Mouse (Mus musculus): ENCODE data around the gene Lrrc8d. TPM values are rescaled to one million over a fixed set of nuclear protein-coding genes. Genes with fewer than 3 reads are reported as not detected.

The Lrrc8d gene
- total and polyA plus RNA-seq, 3 experiments, result 11.4 to 258 (median 21.9) TPM

DNA sequence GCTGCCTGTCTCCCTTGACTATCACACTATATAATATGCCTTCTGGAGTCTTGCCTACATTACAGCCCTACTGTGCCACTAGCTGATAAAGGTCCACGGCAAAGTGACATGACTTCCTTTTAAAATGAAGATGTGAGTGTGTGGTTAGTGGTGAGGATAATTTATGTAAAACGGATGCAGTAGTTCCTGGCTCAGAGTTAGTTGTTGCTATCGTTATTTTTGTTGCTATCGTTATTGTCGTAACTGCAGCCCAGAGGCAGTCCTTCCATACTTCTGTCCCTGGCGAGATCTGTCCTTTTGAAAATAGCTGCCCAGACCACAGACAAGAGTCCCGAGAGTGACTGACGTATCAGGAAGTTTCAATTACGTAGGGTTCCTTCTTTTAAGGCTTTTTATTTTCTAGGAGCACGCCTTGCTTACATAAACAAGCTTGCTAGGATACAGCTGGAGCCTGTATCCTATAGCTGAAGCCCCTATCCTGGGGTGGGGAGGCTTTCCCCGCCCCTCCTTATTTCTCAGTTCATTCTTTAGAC, 18.4 kb downstream of the Lrrc8d start (continued):
- TF ChIP-seq MAFK (IDR thresholded peaks at IDR 0.05; ENCODE audit: borderline replicate concordance, low read depth, low read length), result no peak
- peak; percentile 73; the same call in 1 of the 2 replicates for TF ChIP-seq TBP (IDR thresholded peaks at IDR 0.05; ENCODE audit: low read depth, low read length)
- TF ChIP-seq ZNF384 (IDR thresholded peaks at IDR 0.05; ENCODE audit: low read depth, low read length), result no peak
- no peak for TF ChIP-seq KAT2A (conservative IDR thresholded peaks at IDR 0.05; ENCODE audit: low read depth, low read length)
- peak; percentile 51 for TF ChIP-seq NELFE (IDR thresholded peaks at IDR 0.05; ENCODE audit: low read depth, low read length)
- TF ChIP-seq JUND (IDR thresholded peaks at IDR 0.05; ENCODE audit: low read depth, low read length), result no peak
- TF ChIP-seq MAZ (IDR thresholded peaks at IDR 0.05; ENCODE audit: low read depth, low read length), result no peak
- TF ChIP-seq GABPA (IDR thresholded peaks at IDR 0.05; ENCODE audit: low read depth, low read length), result no peak
- TF ChIP-seq NRF1 (IDR thresholded peaks at IDR 0.05; ENCODE audit: insufficient read depth, low read depth, low read length, poor library complexity, severe bottlenecking), result no peak
- TF ChIP-seq EP300 (IDR thresholded peaks at IDR 0.05; ENCODE audit: low read depth in 1 of 2, low read length in 2 of 2), result peak; percentile 98
- no peak for TF ChIP-seq SMC3 (IDR thresholded peaks at IDR 0.05; ENCODE audit: low read depth, low read length)
- TF ChIP-seq MXI1 (IDR thresholded peaks at IDR 0.05; ENCODE audit: low read depth, low read length), result peak; percentile 91
- no peak for TF ChIP-seq USF1 (IDR thresholded peaks at IDR 0.05; ENCODE audit: low read depth, low read length)
- no peak for TF ChIP-seq CHD1 (IDR thresholded peaks at IDR 0.05; ENCODE audit: low read depth, low read length)
- peak; percentile 76; the same call in 1 of the 2 replicates for TF ChIP-seq BHLHE40 (IDR thresholded peaks at IDR 0.05; ENCODE audit: borderline replicate concordance, low read depth, low read length)
- TF ChIP-seq SIN3A (IDR thresholded peaks at IDR 0.05; ENCODE audit: low read length), result peak; percentile 96
- peak; percentile 92 for TF ChIP-seq MYB (IDR thresholded peaks at IDR 0.05; ENCODE audit: low read depth, low read length)
- TF ChIP-seq TCF12 (IDR thresholded peaks at IDR 0.05; ENCODE audit: low read depth, low read length), result peak; percentile 93
- peak; percentile 61 for TF ChIP-seq HCFC1 (IDR thresholded peaks at IDR 0.05; ENCODE audit: low read depth, low read length)
- no peak for TF ChIP-seq CTCF (IDR thresholded peaks at IDR 0.05 in 2 of 3, conservative IDR thresholded peaks at IDR 0.05 in 1 of 3; ENCODE audit: control insufficient read depth in 1 of 3, insufficient read depth in 1 of 3, low read depth in 2 of 3, low read length in 3 of 3, poor library complexity in 1 of 3, severe bottlenecking in 1 of 3)
- no peak for TF ChIP-seq RAD21 (IDR thresholded peaks at IDR 0.05; ENCODE audit: low read depth, low read length)
- TF ChIP-seq MEF2A (IDR thresholded peaks at IDR 0.05; ENCODE audit: extremely low read depth, insufficient replicate concordance, low read depth, low read length, poor library complexity, severe bottlenecking), result no peak
- TF ChIP-seq POLR2AphosphoS2 (IDR thresholded peaks at IDR 0.05; ENCODE audit: low read length), result peak; percentile 71
- no peak for TF ChIP-seq USF2 (IDR thresholded peaks at IDR 0.05; ENCODE audit: borderline replicate concordance in 1 of 2, insufficient read depth in 1 of 2, low read depth in 1 of 2, low read length in 2 of 2)
- no peak for TF ChIP-seq E2F4 (IDR thresholded peaks at IDR 0.05; ENCODE audit: borderline replicate concordance, low read depth, low read length)

Data from MEL (cell line).